Mouse (Mus musculus) embryonic facial prominence, embryonic 12.5 days (tissue): Measurements from ENCODE around the gene Arl8a. TPM values are rescaled to one million over a fixed set of nuclear protein-coding genes. Genes with fewer than 3 reads are reported as not detected.
"Not testable (repeated sequence)": the region's sequence is repeated elsewhere in the genome, so short reads cannot be mapped to it uniquely, and the experiment has no call there.

Source experiments
- ATAC-seq: fragments of 200-750 bp; cut with Nextera tagmentation; 2 replicates; pipeline ENCODE4 v1.8.0; 2017; ENCODE audit not compliant: insufficient number of reproducible peaks, insufficient read depth, low FRiP score, low TSS enrichment
- H3K27ac ChIP-seq: fragments of 300-500 bp; sonication (generic); 2 replicates; pipeline ENCODE4 v1.5.1; 2016; ENCODE audit warnings: mild to moderate bottlenecking
- H3K27me3 ChIP-seq: fragments of 300-500 bp; sonication (generic); 2 replicates; pipeline ENCODE4 v1.6.1; 2016; ENCODE audit warnings: mild to moderate bottlenecking, moderate library complexity
- H3K36me3 ChIP-seq: fragments of 300-500 bp; sonication (generic); 2 replicates; pipeline ENCODE4 v1.6.1; 2016; ENCODE audit warnings: mild to moderate bottlenecking
- H3K4me1 ChIP-seq: fragments of 300-500 bp; sonication (generic); 2 replicates; pipeline ENCODE4 v1.6.1; 2016
- H3K4me2 ChIP-seq: fragments of 300-500 bp; sonication (generic); replicated peaks from 2 replicates; pipeline ENCODE4 v1.6.1; 2016; ENCODE audit warnings: mild to moderate bottlenecking, moderate library complexity
- H3K4me3 ChIP-seq: fragments of 300-500 bp; sonication (generic); 2 replicates; pipeline ENCODE4 v1.5.1; 2016; ENCODE audit warnings: mild to moderate bottlenecking
- H3K9ac ChIP-seq: fragments of 300-500 bp; sonication (generic); 2 replicates; pipeline ENCODE4 v1.6.1; 2016; ENCODE audit warnings: mild to moderate bottlenecking, moderate library complexity
- H3K9me3 ChIP-seq: fragments of 300-500 bp; sonication (generic); 2 replicates; pipeline ENCODE4 v1.6.1; 2016; ENCODE audit warnings: mild to moderate bottlenecking, moderate library complexity
- WGBS: fragments of 180-500 bp; shearing (Covaris S2); methylation state at CpG from one replicate; pipeline ENCODE4 v1.1.7; 2016; 5-methylcytosine and 5-hydroxymethylcytosine counted together
- polyA plus RNA-seq: library from polyadenylated mRNA; unstranded; fragments of >200 nt; fragmentation: Nextera tagmentation; extraction: Ambion mirVana; gene quantifications from 2 replicates; pipeline ENCODE4 v1.2.1, GENCODE M21; 2016

Gene Arl8a
- polyA plus RNA-seq, 1 experiment from 2014 or later, result 81.2 TPM

DNA sequence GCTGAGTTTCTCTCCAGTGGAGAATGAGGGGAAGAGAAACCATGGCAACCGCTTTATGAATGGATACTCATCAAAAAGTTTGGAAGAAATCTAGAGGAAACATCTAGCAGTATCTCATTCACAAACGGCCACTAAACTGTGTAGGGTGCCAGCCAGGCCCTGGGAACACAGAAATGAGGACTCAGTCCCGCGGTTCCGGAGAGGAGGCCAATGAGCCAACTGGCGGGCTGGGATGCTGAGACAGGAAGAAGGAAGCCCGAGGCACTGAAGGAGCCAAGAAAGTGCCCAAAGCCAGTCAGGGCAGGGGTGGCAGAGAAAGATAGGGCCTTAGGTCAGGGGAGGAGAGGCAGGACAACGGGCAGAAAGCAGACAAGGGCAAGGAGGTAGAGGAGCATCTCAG lies 39.8 kb downstream of the Arl8a start:
- peaks cover 6% of the 10 kb centered on the region; the same call in 1 of the 2 replicates for H3K4me1 ChIP-seq
- H3K4me3 ChIP-seq, result no peak overlapping the region
- WGBS, result 35% methylated on average over 8 of the region's 8 CpGs
- H3K27me3 ChIP-seq, result no peaks in the 10 kb centered on the region
- peak overlapping the region; percentile 29; the same call in 1 of the 2 replicates for H3K9ac ChIP-seq
- no peaks in the 10 kb centered on the region for H3K9me3 ChIP-seq
- H3K27ac ChIP-seq, result no peak overlapping the region
- no peak for ATAC-seq
- no peak overlapping the region for H3K4me2 ChIP-seq
- no peaks in the 10 kb centered on the region for H3K36me3 ChIP-seq

GRCm38 (mm10) chr1:135187016-135187415 lies 40.4 kb downstream of the Arl8a start:
- H3K9me3 ChIP-seq, H3K27ac ChIP-seq, H3K4me3 ChIP-seq, ATAC-seq, H3K27me3 ChIP-seq, H3K36me3 ChIP-seq, H3K4me2 ChIP-seq, H3K9ac ChIP-seq, H3K4me1 ChIP-seq: not testable (repeated sequence)
- WGBS, result 41% methylated on average over 2 of the region's 2 CpGs

GRCm38 (mm10) chr1:135188197-135188596 lies 41.6 kb downstream of the Arl8a start:
- Histone ChIP-seq H3K4me1 (peaks cover 6% of the 10 kb centered on the region; the same call in 1 of the 2 replicates), H3K4me3 (no peak overlapping the region), H3K9ac (no peak overlapping the region), H3K36me3 (no peaks in the 10 kb centered on the region), H3K4me2 (no peak overlapping the region), H3K27me3 (no peaks in the 10 kb centered on the region), H3K27ac (no peak overlapping the region), H3K9me3 (no peaks in the 10 kb centered on the region)
- ATAC-seq, result no peak
- 27% methylated on average over 3 of the region's 3 CpGs for WGBS

- Histone ChIP-seq H3K9me3 (no peaks in the 10 kb centered on the region), H3K4me1 (0 out of 2 replicates have a peak, but pooled peaks cover 2% of the 10 kb centered on the region)
- WGBS, result 94% methylated on average over 4 of the region's 4 CpGs
Observed at GRCm38 (mm10) chr1:135189186-135189585, 42.6 kb downstream of the Arl8a start.

GRCm38 (mm10) chr1:135194335-135194734 lies 47.7 kb downstream of the Arl8a start:
- not testable (repeated sequence) for H3K4me2 ChIP-seq, H3K9ac ChIP-seq, H3K4me3 ChIP-seq, H3K27me3 ChIP-seq, H3K36me3 ChIP-seq, ATAC-seq, H3K9me3 ChIP-seq, H3K4me1 ChIP-seq, H3K27ac ChIP-seq
- WGBS, result 81% methylated on average over 5 of the region's 5 CpGs

More at GRCm38 (mm10) chr1:135189186-135189585, 42.6 kb downstream of the Arl8a start:
- H3K9ac ChIP-seq, result no peak overlapping the region
- no peak overlapping the region for H3K4me3 ChIP-seq
- no peak overlapping the region for H3K27ac ChIP-seq
- H3K27me3 ChIP-seq, result no peaks in the 10 kb centered on the region
- no peaks in the 10 kb centered on the region for H3K36me3 ChIP-seq
- no peak overlapping the region for H3K4me2 ChIP-seq
- no peak for ATAC-seq

- H3K9ac ChIP-seq, result no peak overlapping the region
- no peaks in the 10 kb centered on the region for H3K27me3 ChIP-seq
- ATAC-seq, result no peak
- no peak overlapping the region for H3K4me2 ChIP-seq
- no peak overlapping the region for H3K4me3 ChIP-seq
- no peaks in the 10 kb centered on the region for H3K9me3 ChIP-seq
- peaks cover 10% of the 10 kb centered on the region for H3K4me1 ChIP-seq
- H3K27ac ChIP-seq, result no peak overlapping the region
- WGBS, result 87% methylated on average over 6 of the region's 6 CpGs
- no peaks in the 10 kb centered on the region for H3K36me3 ChIP-seq
Observed at GRCm38 (mm10) chr1:135195907-135196440, 49.4 kb downstream of the Arl8a start.

GRCm38 (mm10) chr1:135198412-135198811 lies 51.8 kb downstream of the Arl8a start:
- H3K27me3 ChIP-seq, result no peaks in the 10 kb centered on the region
- no peaks in the 10 kb centered on the region for H3K9me3 ChIP-seq
- H3K27ac ChIP-seq, result peak overlapping the region; percentile 55; the same call in 1 of the 2 replicates
- no peak overlapping the region for H3K4me2 ChIP-seq
- 28% methylated on average over 5 of the region's 5 CpGs for WGBS
- no peak for ATAC-seq
- H3K4me1 ChIP-seq, result peaks cover 10% of the 10 kb centered on the region
- no peaks in the 10 kb centered on the region for H3K36me3 ChIP-seq
- H3K9ac ChIP-seq, result no peak overlapping the region
- no peak overlapping the region for H3K4me3 ChIP-seq

GRCm38 (mm10) chr1:135199014-135199819 lies 52.6 kb downstream of the Arl8a start:
- Histone ChIP-seq H3K9me3 (no peaks in the 10 kb centered on the region), H3K36me3 (no peaks in the 10 kb centered on the region), H3K4me2 (peak overlapping the region; percentile 46), H3K4me3 (peak overlapping the region; percentile 15; the same call in 1 of the 2 replicates), H3K27ac (peak overlapping the region; percentile 55), H3K27me3 (no peaks in the 10 kb centered on the region), H3K4me1 (peaks cover 10% of the 10 kb centered on the region), H3K9ac (no peak overlapping the region)
- ATAC-seq, result peak; percentile 78
- WGBS, result 4% methylated on average over 21 of the region's 21 CpGs

DNA sequence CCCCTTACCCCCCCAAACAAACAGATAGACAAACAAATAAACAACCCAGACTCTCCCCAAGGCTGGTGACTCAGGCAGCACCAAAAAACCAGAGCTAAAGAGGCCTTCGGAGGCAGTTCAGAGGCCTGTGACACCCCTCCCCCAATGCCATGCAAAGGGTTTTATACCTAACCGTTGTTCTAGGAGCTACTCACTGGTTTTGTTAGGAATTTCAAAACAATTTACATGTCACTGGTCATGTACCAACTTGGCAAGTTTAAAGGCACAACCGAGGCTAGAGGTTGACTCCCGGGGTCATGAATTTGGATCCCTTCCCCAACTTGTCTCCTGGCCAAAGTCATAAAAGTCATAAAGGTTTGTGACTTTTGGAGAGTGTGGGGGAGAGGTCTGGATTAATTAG lies 53.8 kb downstream of the Arl8a start:
- Histone ChIP-seq H3K36me3 (no peaks in the 10 kb centered on the region), H3K4me1 (peaks cover 13% of the 10 kb centered on the region), H3K9me3 (no peaks in the 10 kb centered on the region), H3K4me2 (no peak overlapping the region), H3K27me3 (no peaks in the 10 kb centered on the region), H3K9ac (no peak overlapping the region), H3K4me3 (no peak overlapping the region), H3K27ac (no peak overlapping the region)
- ATAC-seq, result no peak
- 75% methylated on average over 4 of the region's 4 CpGs for WGBS

DNA sequence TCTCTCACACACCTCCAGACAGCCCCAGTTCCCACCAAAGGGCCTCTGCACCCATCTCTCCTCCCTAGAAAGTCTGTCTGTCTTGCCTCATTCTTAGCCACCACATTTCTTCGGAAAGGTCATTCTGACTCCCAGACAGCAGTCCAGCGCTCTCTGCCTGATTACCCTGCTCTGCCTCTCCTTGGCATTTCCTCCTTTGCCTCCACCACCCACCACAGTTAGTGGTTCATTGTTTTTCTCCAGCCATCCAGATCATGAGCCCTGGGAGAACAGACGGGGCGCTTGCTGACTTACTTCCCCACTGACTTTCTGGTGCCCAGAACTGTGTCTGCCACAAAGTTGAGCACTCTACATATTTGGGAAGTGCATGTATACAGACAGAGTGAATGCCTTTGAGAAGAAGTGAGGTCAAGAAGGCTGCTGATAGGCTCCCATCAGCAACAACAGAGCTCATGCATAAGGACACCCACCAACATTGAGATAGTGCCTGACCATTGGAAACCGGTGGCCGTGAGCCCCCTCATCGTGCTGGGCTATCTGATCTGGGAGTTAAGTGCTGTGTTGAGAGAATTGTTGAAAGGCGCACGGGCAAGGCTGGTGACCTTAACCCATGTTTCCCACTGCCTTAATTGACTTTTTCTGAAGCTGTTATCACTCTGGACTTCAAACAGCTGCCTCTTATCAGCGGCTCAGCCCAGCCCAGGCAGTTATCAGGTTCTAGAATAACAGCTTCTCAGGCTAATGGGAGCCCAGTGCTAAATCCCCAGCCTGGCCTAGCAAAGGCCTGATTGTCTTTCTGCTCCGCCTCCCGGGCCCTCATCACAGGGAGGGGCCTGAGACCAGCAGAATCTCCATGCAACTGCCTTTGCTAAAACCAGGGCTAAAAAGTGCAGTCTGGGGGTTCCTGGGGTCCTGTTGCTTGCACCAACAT lies 57.8 kb downstream of the Arl8a start:
- WGBS, result 33% methylated on average over 12 of the region's 12 CpGs
- Histone ChIP-seq H3K27me3 (no peaks in the 10 kb centered on the region), H3K4me3 (no peak overlapping the region), H3K4me1 (peaks cover 6% of the 10 kb centered on the region), H3K4me2 (no peak overlapping the region), H3K9ac (no peak overlapping the region), H3K36me3 (no peaks in the 10 kb centered on the region), H3K9me3 (no peaks in the 10 kb centered on the region), H3K27ac (no peak overlapping the region)
- no peak for ATAC-seq

DNA sequence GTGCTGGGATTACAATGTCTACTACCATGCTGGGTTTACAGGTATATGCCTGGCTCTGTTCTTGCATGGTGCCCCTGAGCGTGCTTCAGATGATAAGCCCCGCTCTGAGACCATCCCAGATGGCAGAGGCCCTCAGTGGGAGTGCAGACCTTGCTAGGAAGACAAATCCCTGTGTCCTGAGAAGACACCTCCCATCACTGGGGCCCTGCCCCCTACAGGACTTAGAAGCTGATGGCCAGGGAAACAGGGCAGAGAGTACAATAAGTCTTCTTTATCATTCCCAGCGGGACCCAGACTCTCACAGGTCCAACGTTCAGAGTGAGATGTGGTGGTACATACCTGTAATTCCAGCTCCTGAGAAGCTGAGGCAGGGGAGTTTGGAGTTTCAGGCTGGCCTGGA lies 58.6 kb downstream of the Arl8a start:
- ATAC-seq, result no peak
- no peak overlapping the region for H3K27ac ChIP-seq
- H3K4me1 ChIP-seq, result peaks cover 3% of the 10 kb centered on the region; the same call in 1 of the 2 replicates
- WGBS, result 48% methylated on average over 4 of the region's 4 CpGs
- no peaks in the 10 kb centered on the region for H3K9me3 ChIP-seq
- no peak overlapping the region for H3K4me3 ChIP-seq
- H3K27me3 ChIP-seq, result no peaks in the 10 kb centered on the region
- H3K36me3 ChIP-seq, result no peaks in the 10 kb centered on the region
- H3K4me2 ChIP-seq, result no peak overlapping the region
- H3K9ac ChIP-seq, result no peak overlapping the region
